Mouse (Mus musculus) midbrain, embryonic 13.5 days (tissue): Measurements from ENCODE around the gene Evl. TPM values are rescaled to one million over a fixed set of nuclear protein-coding genes. Genes with fewer than 3 reads are reported as not detected.

Source experiments
- ATAC-seq: fragments of 200-750 bp; cut with Nextera tagmentation; 2 replicates; pipeline ENCODE4 v1.8.0; 2017; ENCODE audit warnings: mild to moderate bottlenecking, moderate TSS enrichment, moderate library complexity
- H3K27ac ChIP-seq: fragments of 300-500 bp; sonication (generic); 2 replicates; pipeline ENCODE4 v1.5.1; 2015; ENCODE audit warnings: inconsistent platforms, mild to moderate bottlenecking, moderate library complexity
- H3K27me3 ChIP-seq: fragments of 300-500 bp; sonication (generic); 2 replicates; pipeline ENCODE4 v1.6.1; 2015; ENCODE audit warnings: mild to moderate bottlenecking, inconsistent platforms
- H3K36me3 ChIP-seq: fragments of 300-500 bp; sonication (generic); 2 replicates; pipeline ENCODE4 v1.6.1; 2015; ENCODE audit warnings: mild to moderate bottlenecking, inconsistent platforms
- H3K4me1 ChIP-seq: fragments of 300-500 bp; sonication (generic); replicated peaks from 2 replicates; pipeline ENCODE4 v1.6.1; 2015; ENCODE audit warnings: inconsistent platforms
- H3K4me2 ChIP-seq: fragments of 300-500 bp; sonication (generic); replicated peaks from 2 replicates; pipeline ENCODE4 v1.6.1; 2015; ENCODE audit warnings: moderate library complexity, mild to moderate bottlenecking, inconsistent platforms
- H3K4me3 ChIP-seq: fragments of 300-500 bp; sonication (generic); replicated peaks from 2 replicates; pipeline ENCODE4 v1.5.1; 2015; ENCODE audit warnings: mild to moderate bottlenecking, inconsistent platforms
- H3K9ac ChIP-seq: fragments of 300-500 bp; sonication (generic); replicated peaks from 2 replicates; pipeline ENCODE4 v1.6.1; 2015; ENCODE audit warnings: mild to moderate bottlenecking, inconsistent platforms
- H3K9me3 ChIP-seq: fragments of 300-500 bp; sonication (generic); 2 replicates; pipeline ENCODE4 v1.6.1; 2016; ENCODE audit warnings: mild to moderate bottlenecking, inconsistent platforms
- WGBS: fragments of 180-500 bp; shearing (Covaris S2); methylation state at CpG from one replicate; pipeline ENCODE4 v1.1.7; 2015; 5-methylcytosine and 5-hydroxymethylcytosine counted together
- polyA plus RNA-seq: library from polyadenylated mRNA; unstranded; fragments of >200 nt; fragmentation: Nextera tagmentation; extraction: Ambion mirVana; gene quantifications from 2 replicates; pipeline ENCODE4 v1.2.1, GENCODE M21; 2015

The Evl gene
- polyA plus RNA-seq, 1 experiment from 2014 or later, result 204 TPM

DNA sequence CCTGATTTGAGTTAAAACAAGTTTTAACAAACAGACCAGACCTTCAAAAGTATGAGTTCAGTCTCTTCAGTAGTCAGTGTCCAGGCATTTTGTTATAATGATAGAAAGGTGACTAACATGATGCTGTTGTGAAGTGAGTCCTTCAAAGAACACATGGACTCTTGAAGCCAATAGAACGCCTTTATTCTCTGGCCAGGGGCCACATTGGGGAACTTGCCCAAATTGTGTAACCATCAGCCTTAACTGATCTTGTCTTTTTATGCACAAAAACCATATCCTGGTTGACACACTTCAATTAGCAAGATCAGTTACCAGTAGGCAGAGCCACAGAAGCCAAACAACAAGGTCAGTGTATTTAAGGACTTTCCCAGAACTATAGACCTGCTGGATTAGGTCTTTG is 75.0 kb downstream of the Evl start:
- Histone ChIP-seq H3K9me3 (no peaks in the 10 kb centered on the region), H3K4me3 (no peak overlapping the region), H3K36me3 (peaks cover 10% of the 10 kb centered on the region), H3K4me1 (peaks cover 5% of the 10 kb centered on the region), H3K9ac (no peak overlapping the region), H3K27ac (no peak overlapping the region), H3K27me3 (no peaks in the 10 kb centered on the region), H3K4me2 (no peak overlapping the region)
- ATAC-seq, result no peak
- 97% methylated on average over 1 of the region's 1 CpGs for WGBS

DNA sequence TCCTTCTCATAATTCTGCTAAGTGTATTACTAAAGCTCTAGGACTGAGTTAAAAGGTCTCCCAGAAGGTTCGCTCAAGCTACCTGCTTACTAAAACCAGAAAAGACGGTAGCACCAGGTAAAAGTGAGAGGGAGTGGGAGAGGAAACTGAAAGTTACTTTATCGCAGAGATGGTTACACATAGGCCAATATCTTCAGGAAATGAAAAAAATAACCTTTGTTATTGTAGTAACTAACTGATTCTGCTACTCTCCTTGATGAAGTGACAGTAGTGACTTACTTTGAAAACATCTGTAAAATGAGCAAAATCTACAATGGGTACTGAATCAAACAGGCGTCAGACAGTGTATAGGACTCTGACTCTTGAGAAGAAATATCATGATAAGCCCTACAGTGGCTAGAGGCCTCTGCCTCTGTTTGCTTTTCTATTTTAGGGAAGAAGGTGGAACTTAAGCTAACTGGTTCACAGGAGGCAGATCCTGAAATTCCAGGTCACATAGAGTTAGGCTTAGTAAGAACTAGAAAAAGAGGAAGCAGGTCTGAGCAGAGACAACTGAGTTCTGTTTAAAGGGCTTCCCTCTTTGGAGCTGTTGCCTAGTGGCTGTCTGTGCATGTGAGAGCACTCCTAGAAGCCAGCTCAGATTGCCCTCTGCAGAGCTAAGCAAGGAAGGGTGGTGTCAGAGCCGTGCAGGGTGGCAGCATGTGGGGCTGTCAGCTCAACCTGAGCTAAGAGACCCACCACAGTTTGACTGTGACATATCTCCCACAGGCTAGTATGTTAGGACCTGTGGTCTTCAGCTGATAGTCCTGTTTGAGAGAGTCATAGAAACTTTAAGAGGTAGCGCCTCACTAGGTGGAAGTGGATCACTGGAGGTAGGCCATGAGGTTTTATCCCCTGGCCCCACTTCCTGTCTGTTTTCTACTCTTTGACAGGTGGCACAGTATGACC is 76.5 kb downstream of the Evl start:
- Histone ChIP-seq H3K4me3 (no peak overlapping the region), H3K27me3 (no peaks in the 10 kb centered on the region), H3K36me3 (peaks cover 10% of the 10 kb centered on the region), H3K9me3 (no peaks in the 10 kb centered on the region), H3K9ac (no peak overlapping the region), H3K4me2 (no peak overlapping the region), H3K27ac (no peak overlapping the region), H3K4me1 (no peaks in the 10 kb centered on the region)
- whole genome bisulfite sequencing, result 96% methylated on average over 6 of the region's 6 CpGs
- ATAC-seq, result no peak

DNA sequence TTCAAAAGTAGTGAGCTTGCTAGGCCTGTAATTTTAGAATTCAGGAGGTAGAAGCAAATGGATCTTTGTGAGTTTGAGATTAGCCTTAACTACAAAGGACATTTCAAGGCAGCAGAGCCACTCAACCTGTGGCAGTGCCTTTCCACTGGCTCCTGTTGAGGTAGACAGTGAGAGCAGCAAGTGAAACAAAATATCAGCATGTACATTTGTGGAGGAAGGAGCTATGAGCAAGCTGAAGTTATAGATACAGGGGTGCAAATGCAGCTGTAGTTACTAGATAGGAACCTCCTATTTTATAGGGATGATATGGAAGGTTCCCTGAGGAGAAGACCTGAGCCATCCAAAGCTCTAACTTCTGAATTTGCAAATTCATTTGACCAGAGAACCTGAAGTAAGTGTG is 78.0 kb downstream of the Evl start:
- Histone ChIP-seq H3K27me3 (no peaks in the 10 kb centered on the region), H3K4me3 (no peak overlapping the region), H3K9ac (no peak overlapping the region), H3K4me2 (no peak overlapping the region), H3K4me1 (no peaks in the 10 kb centered on the region), H3K27ac (no peak overlapping the region), H3K9me3 (no peaks in the 10 kb centered on the region), H3K36me3 (peaks cover 11% of the 10 kb centered on the region)
- no peak for ATAC-seq

DNA sequence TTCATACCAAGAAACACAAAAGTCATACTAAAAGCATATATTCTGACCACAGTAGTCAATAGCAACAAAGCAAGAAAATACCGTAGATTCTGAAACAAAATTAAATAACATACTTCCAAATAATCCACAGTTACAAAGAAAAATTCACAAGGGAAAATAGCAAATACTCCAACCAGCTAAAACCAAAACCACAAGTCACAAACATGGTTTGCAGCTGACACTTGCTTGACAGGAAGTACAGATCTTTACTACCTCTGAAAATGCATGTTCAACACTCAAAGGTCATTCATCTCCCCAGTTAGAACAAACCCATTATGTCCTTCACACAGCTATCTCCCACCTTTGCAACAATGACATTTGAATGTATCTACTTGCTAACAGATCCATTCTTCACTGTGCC is 79.5 kb downstream of the Evl start:
- no peak overlapping the region for H3K4me2 ChIP-seq
- 97% methylated on average over 1 of the region's 1 CpGs for WGBS
- no peak overlapping the region for H3K27ac ChIP-seq

DNA sequence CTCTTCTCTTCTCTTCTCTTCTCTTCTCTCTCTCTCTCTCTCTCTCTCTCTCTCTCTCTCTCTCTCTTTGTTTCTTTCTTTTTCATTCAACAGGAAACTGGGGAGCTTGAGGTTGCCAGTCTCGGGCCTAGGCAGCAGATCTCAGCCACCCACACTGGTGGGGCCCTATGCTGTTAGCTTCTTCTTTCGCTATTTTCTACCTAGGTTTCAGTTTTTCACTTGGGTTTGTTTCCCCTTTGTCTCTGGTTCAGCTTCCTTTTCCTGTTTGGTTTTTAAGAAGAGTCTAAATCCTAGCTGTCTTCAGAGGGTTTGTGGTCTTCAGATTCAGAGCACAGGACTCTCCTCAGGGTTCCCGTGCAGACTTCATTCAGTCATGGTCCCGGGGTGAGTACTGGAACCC is 81.0 kb downstream of the Evl start:
- Histone ChIP-seq H3K36me3 (peaks cover 16% of the 10 kb centered on the region), H3K27me3 (no peaks in the 10 kb centered on the region), H3K9ac (no peak overlapping the region), H3K27ac (no peak overlapping the region), H3K9me3 (no peaks in the 10 kb centered on the region), H3K4me3 (no peak overlapping the region), H3K4me2 (no peak overlapping the region), H3K4me1 (no peaks in the 10 kb centered on the region)
- ATAC-seq, result no peak
- WGBS, result 94% methylated on average over 4 of the region's 4 CpGs

More for the DNA sequence above, 79.5 kb downstream of the Evl start:
- H3K27me3 ChIP-seq, result no peaks in the 10 kb centered on the region
- no peak overlapping the region for H3K4me3 ChIP-seq
- ATAC-seq, result no peak
- H3K9ac ChIP-seq, result no peak overlapping the region
- H3K4me1 ChIP-seq, result no peaks in the 10 kb centered on the region
- H3K36me3 ChIP-seq, result peaks cover 16% of the 10 kb centered on the region
- H3K9me3 ChIP-seq, result no peaks in the 10 kb centered on the region

DNA sequence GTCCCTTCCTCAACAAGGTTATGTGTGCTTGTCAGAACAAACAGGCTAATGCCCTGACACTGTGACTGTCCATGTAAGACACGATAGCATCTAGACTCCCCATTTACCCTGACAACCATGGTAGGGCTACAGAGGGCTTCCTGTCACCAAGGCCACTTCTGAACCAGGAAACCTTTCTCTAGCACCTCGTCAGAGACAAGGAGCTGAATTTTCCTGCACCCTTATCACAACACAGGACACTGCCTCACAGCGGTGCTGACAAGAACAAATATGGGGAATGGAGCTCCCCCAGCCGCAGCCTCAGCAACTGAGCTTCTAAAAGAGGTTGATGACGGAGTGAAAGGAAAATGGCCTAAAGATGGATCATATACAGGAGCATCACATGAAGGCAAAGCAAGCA is 82.9 kb downstream of the Evl start:
- Histone ChIP-seq H3K4me1 (no peaks in the 10 kb centered on the region), H3K36me3 (peaks cover 16% of the 10 kb centered on the region), H3K4me3 (no peak overlapping the region), H3K27me3 (no peaks in the 10 kb centered on the region), H3K9me3 (no peaks in the 10 kb centered on the region), H3K4me2 (no peak overlapping the region), H3K9ac (no peak overlapping the region), H3K27ac (no peak overlapping the region)
- ATAC-seq, result no peak
- WGBS, result 88% methylated on average over 5 of the region's 5 CpGs

DNA sequence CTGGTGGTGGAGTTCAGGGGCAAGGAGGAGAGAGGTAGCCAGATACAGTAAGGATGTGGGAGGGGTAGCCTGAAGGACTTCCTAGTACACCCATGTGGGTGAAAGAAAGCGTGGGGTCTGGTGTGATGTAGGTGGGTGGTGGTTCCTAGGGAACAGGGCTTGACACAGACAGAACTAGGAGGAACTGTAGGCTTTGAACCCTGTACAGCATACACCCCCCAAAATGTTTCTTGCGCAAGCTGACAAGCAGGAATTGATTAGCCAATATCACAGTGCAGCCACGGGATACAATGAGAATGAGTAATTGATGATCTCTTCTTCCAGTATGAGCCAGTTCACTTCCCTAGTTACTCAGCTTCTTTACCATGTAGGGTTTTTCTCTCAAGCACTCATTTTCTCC is 84.6 kb downstream of the Evl start:
- H3K4me2 ChIP-seq, result no peak overlapping the region
- no peaks in the 10 kb centered on the region for H3K4me1 ChIP-seq
- H3K36me3 ChIP-seq, result peaks cover 10% of the 10 kb centered on the region
- 93% methylated on average over 3 of the region's 3 CpGs for WGBS
- H3K27ac ChIP-seq, result no peak overlapping the region
- no peaks in the 10 kb centered on the region for H3K9me3 ChIP-seq
- no peak for ATAC-seq
- H3K9ac ChIP-seq, result no peak overlapping the region
- no peak overlapping the region for H3K4me3 ChIP-seq
- H3K27me3 ChIP-seq, result no peaks in the 10 kb centered on the region

DNA sequence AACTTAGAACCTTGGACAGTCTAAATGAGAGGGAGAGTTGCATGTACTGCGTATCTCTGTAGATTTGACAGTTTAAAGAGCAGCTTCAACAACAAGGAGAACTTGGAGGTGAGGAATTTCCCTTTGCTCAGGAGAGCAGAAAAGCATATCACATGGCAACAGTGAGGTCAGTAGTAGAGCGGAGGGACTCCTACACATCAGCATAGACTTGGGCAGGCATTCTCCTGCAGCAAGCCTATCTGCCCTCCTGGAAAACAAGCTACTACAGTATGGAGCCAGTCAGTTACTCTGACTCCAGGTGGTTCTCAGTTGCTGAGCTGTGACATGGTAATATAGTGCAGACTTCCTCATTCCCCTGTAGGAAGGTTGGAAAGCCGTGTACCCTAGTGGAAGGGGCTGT is 87.5 kb downstream of the Evl start:
- Histone ChIP-seq H3K27ac (no peak overlapping the region), H3K4me2 (no peak overlapping the region), H3K9me3 (no peaks in the 10 kb centered on the region), H3K9ac (no peak overlapping the region), H3K4me3 (no peak overlapping the region), H3K4me1 (0 out of 2 replicates have a peak, but pooled peaks cover 3% of the 10 kb centered on the region), H3K27me3 (no peaks in the 10 kb centered on the region), H3K36me3 (peaks cover 6% of the 10 kb centered on the region; the same call in 1 of the 2 replicates)
- 97% methylated on average over 3 of the region's 3 CpGs for WGBS
- no peak for ATAC-seq

DNA sequence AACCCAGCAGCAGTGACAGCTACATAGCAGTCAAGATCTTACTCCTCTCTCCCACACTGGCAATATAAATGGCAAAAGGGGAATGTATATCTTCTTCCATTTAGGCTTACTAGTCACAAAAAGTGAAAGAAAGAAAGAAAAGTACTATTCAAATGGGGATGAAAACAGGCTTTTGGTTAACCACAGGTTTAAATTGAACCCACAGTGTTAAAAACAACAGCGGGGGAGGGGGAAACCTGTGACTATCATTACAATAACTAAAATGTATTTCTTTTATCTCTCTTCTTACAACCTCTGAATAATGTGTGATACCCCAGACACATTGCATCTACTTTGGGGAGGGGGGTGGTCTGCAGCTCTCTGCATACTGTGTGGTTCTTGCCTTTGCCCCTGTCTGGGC is 91.7 kb downstream of the Evl start:
- Histone ChIP-seq H3K4me1 (0 out of 2 replicates have a peak, but pooled peaks cover 3% of the 10 kb centered on the region), H3K4me2 (no peak overlapping the region), H3K9me3 (no peaks in the 10 kb centered on the region), H3K36me3 (peaks cover 26% of the 10 kb centered on the region), H3K27me3 (no peaks in the 10 kb centered on the region), H3K27ac (no peak overlapping the region), H3K9ac (no peak overlapping the region), H3K4me3 (no peak overlapping the region)
- ATAC-seq, result no peak
- 100% methylated on average over 1 of the region's 1 CpGs for WGBS

DNA sequence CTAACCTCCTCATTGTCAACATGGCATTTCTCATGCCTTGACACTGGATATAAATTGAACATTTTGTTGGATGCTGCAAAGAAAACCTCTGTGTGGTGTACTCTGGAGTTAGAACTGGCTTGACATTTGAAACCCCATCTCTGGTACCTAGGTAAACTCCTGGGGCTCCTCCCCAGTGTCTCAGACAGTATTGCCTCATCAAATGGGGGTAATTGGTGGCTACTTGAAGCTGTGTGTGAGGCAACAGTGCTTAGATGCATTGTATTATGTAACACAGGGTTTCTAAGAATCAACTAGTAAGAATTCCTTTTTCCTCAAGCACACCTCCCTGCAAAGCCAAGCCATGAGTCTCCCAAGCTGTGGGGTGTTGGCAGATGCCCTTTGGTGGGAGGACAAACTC is 93.3 kb downstream of the Evl start:
- no peaks in the 10 kb centered on the region for H3K27me3 ChIP-seq
- H3K4me1 ChIP-seq, result 0 out of 2 replicates have a peak, but pooled peaks cover 3% of the 10 kb centered on the region
- H3K4me2 ChIP-seq, result no peak overlapping the region
- ATAC-seq, result no peak
- H3K36me3 ChIP-seq, result peaks cover 41% of the 10 kb centered on the region
- H3K9ac ChIP-seq, result no peak overlapping the region
- no peak overlapping the region for H3K27ac ChIP-seq
- H3K9me3 ChIP-seq, result no peaks in the 10 kb centered on the region
- no peak overlapping the region for H3K4me3 ChIP-seq

DNA sequence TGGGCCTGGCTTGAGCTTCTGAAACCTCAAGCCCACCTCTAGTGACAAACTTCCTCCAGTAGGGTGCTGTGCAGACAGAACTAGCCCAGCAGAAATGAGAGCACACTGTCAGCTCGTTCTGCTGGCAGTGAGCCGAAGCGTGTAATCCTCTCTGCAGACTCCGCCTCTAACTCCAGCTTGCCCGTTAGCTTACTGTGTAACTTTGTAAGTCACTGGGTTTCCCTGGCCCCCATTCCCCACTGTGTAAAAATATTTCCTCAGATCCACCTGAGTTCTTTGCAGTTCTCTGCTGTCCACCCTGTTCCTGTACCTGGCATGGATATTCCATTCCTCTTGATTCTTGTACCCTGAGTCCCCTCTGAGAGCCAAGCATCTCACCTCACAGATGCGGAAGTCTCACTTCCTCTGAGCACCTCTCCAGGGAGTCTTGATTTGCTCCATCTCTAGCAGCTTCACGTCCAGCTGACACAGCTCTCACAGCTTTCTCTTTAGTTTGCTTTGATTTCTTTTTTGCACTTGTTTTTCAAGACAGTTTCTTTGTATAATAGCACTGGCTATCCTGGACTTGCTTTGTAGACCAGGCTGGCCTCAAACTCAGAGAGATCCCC is 96.6 kb downstream of the Evl start:
- no peaks in the 10 kb centered on the region for H3K9me3 ChIP-seq
- ATAC-seq, result no peak
- H3K4me3 ChIP-seq, result no peak overlapping the region
- peaks cover 68% of the 10 kb centered on the region for H3K36me3 ChIP-seq
- no peaks in the 10 kb centered on the region for H3K27me3 ChIP-seq
- H3K4me1 ChIP-seq, result no peaks in the 10 kb centered on the region
- 53% methylated on average over 7 of the region's 7 CpGs for WGBS
- no peak overlapping the region for H3K27ac ChIP-seq
- H3K9ac ChIP-seq, result no peak overlapping the region
- H3K4me2 ChIP-seq, result no peak overlapping the region

DNA sequence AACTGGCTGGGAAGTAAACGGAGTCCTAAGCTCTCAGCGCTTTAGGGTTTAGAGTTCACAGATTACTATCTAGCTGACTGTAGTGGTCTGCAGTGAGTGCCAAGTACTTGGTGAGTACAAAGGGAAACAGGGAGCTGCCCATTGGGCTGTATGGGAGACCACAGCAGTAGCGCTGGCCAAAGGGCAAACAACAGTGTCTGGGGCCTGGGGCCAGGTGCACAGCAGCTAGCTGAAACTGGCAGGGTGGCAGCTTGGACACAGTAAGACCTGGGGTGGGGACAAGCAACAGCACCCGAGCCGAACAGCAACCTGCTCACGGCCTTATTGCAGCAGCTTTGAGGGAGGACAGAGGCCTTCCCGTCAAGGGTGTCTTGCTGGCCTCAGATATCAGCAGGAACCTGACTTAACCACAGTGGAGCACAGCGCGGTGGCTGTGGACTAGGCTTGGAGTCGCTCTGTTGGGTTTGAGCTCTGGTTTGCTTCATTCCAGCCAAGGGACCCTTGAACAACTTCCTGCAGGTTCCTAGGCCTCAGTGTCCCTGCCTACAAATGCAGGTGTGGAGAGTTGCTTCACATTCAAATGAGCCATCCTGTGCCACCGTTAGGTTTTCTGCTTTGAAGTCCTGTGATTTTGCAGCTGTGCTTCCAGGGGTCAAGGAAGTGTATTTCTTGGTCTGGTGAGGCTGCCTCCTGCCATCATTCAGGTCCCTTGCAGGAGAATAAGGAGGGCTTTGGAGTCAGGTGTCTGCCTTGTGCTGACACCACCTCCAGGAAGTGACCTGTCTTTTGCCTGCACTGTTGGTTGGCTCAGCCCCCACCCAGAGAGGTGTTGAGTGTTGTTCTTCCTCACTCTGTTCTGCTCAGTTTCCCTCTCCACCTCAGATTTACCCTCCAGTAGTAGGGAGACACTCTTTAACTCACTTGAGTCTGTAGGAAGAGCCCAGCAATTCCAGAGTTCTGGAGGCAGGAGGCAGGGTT is 99.1 kb downstream of the Evl start:
- H3K27ac ChIP-seq, result no peak overlapping the region
- H3K9ac ChIP-seq, result no peak overlapping the region
- peaks cover 80% of the 10 kb centered on the region for H3K36me3 ChIP-seq
- no peak overlapping the region for H3K4me3 ChIP-seq
- no peak for ATAC-seq
- 0 out of 2 replicates have a peak, but pooled peaks cover 2% of the 10 kb centered on the region for H3K4me1 ChIP-seq
- H3K4me2 ChIP-seq, result no peak overlapping the region
- H3K9me3 ChIP-seq, result no peaks in the 10 kb centered on the region
- WGBS, result 92% methylated on average over 11 of the region's 11 CpGs
- H3K27me3 ChIP-seq, result no peaks in the 10 kb centered on the region
